9 mouse cellular contexts compared by ENCODE assay signal in the genomic region with DNA sequence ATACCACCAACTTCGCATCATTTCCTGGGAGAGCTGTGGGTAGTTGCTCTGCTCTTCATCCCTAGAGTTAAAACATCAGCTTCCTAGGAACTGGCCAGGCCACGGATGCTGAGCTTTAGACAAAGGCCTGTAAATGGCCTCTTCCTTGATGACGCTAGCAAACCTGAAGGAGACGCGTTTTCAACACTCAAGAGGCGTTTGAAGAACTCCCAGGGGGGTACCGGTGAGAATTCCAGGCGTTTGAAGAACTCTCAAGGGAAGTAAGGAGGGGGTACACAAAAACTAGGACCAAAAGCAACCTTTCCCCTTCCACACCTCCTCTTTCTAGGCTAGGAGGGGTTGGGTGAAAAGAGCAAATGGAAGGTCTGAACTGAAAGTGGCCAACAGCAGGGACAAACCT. TPM values are rescaled to one million over a fixed set of nuclear protein-coding genes. Genes with fewer than 3 reads are reported as not detected.
DNase-seq lines count a peak whose midpoint lies in the region; ATAC-seq lines count a peak whose summit lies in the region.
"Had no signal": no experiment of that assay in that cellular context is flagged by ENCODE, and none has a peak within 500 bp of the region (broad histone marks: within the 10 kb centered on the region; RNA-seq: fewer than 3 reads in every experiment).

No protein-coding gene starts in this region.

- H3K27ac ChIP-seq in kidney, embryonic 14.5 days (ENCODE audit: low read depth, low read length) = no peak overlapping the region
- H3K27ac ChIP-seq in hindbrain, embryonic 14.5 days = 0 out of 2 replicates have a peak overlapping the region, but pooled peaks have one; percentile 4
- H3K27ac ChIP-seq in midbrain, embryonic 15.5 days = no peak overlapping the region

- H3K9me3 ChIP-seq in kidney, embryonic 14.5 days (ENCODE audit: control insufficient read depth, low read length) = no peaks in the 10 kb centered on the region
- H3K9me3 ChIP-seq in hindbrain, embryonic 14.5 days (ENCODE audit: control insufficient read depth, low read length) = no peaks in the 10 kb centered on the region
- no peaks in the 10 kb centered on the region for H3K9me3 ChIP-seq in midbrain, embryonic 15.5 days

- H3K4me1 ChIP-seq in kidney, embryonic 14.5 days (ENCODE audit: control insufficient read depth, insufficient read depth, low read length) = peaks cover 52% of the 10 kb centered on the region
- H3K4me1 ChIP-seq in hindbrain, embryonic 14.5 days (replicated peaks; ENCODE audit: control insufficient read depth, insufficient read depth, low read length) = peaks cover 11% of the 10 kb centered on the region
- H3K4me1 ChIP-seq in midbrain, embryonic 15.5 days = peaks cover 15% of the 10 kb centered on the region

- no peaks in the 10 kb centered on the region for H3K36me3 ChIP-seq in kidney, embryonic 14.5 days (ENCODE audit: control insufficient read depth, insufficient read depth, low read length)
- H3K36me3 ChIP-seq in hindbrain, embryonic 14.5 days (replicated peaks; ENCODE audit: control insufficient read depth, insufficient read depth) = no peaks in the 10 kb centered on the region
- no peaks in the 10 kb centered on the region for H3K36me3 ChIP-seq in midbrain, embryonic 15.5 days (replicated peaks)

- H3K4me2 ChIP-seq in kidney, embryonic 14.5 days (replicated peaks; ENCODE audit: low read depth, low read length) = peak overlapping the region; percentile 81
- peak overlapping the region; percentile 67 for H3K4me2 ChIP-seq in hindbrain, embryonic 14.5 days (replicated peaks)
- H3K4me2 ChIP-seq in midbrain, embryonic 15.5 days = peak overlapping the region; percentile 83

- H3K4me3 ChIP-seq in kidney, embryonic 14.5 days (ENCODE audit: low read length) = peak overlapping the region; percentile 70
- H3K4me3 ChIP-seq in hindbrain, embryonic 14.5 days (replicated peaks; ENCODE audit: low read length) = peak overlapping the region; percentile 40
- peak overlapping the region; percentile 48 for H3K4me3 ChIP-seq in midbrain, embryonic 15.5 days

- no peaks in the 10 kb centered on the region for H3K27me3 ChIP-seq in kidney, embryonic 14.5 days (ENCODE audit: control insufficient read depth, insufficient read depth, low read length)
- H3K27me3 ChIP-seq in hindbrain, embryonic 14.5 days (ENCODE audit: control insufficient read depth, insufficient read depth, low read length) = peaks cover 2% of the 10 kb centered on the region; the same call in 1 of the 2 replicates
- peaks cover 8% of the 10 kb centered on the region for H3K27me3 ChIP-seq in midbrain, embryonic 15.5 days (replicated peaks)
- H3K27me3 ChIP-seq: Patski had no signal

- 2% methylated on average over 8 of the region's 8 CpGs for WGBS in kidney, embryonic 14.5 days
- WGBS in hindbrain, embryonic 14.5 days = 3% methylated on average over 8 of the region's 8 CpGs
- 3% methylated on average over 8 of the region's 8 CpGs for WGBS in midbrain, embryonic 15.5 days

- H3K9ac ChIP-seq in kidney, embryonic 14.5 days (ENCODE audit: low read depth, low read length) = no peak overlapping the region
- H3K9ac ChIP-seq in hindbrain, embryonic 14.5 days = peak overlapping the region; percentile 63
- peak overlapping the region; percentile 54; the same call in 1 of the 2 replicates for H3K9ac ChIP-seq in midbrain, embryonic 15.5 days

- DNase-seq in kidney, adult 11 months = no peak
- peak; percentile 43 for DNase-seq in embryo, embryonic 11 days
- no peak for DNase-seq in hindbrain, embryonic 14.5 days (ENCODE audit: low spot score)
- DNase-seq in yolk sac, embryonic 10.5 days (ENCODE audit: low spot score) = no peak
- DNase-seq in MN1 (ENCODE audit: low spot score) = no peak
- no peak for DNase-seq in spleen, adult 12 weeks (ENCODE audit: low spot score)

- ATAC-seq in kidney, embryonic 14.5 days (ENCODE audit: low FRiP score, low TSS enrichment) = no peak
- ATAC-seq in hindbrain, embryonic 14.5 days (ENCODE audit: low FRiP score) = 0 out of 2 replicates have a peak, but pooled peaks have one; percentile 25
- ATAC-seq in midbrain, embryonic 15.5 days (replicated peaks) = no peak
- ATAC-seq: Patski had no signal

RNA-seq across cellular contexts. Expression of a gene that starts 1.5 kb away (rescaled TPM):
- 136 and 161 TPM in 2 replicates for polyA plus RNA-seq in kidney, embryonic 14.5 days (2014; fragmentation: Nextera tagmentation; extraction: Ambion mirVana)
- 57.7 and 77.1 TPM in 2 replicates for polyA plus RNA-seq in hindbrain, embryonic 14.5 days (2014; fragmentation: Nextera tagmentation; extraction: Ambion mirVana)
- polyA plus RNA-seq in midbrain, embryonic 15.5 days (2015; fragmentation: Nextera tagmentation; extraction: Ambion mirVana) = 25.5 and 30.7 TPM in 2 replicates
